Mouse (Mus musculus) heart, postnatal 10 days (tissue): ENCODE measurements around the gene Osbpl3. TPM values are rescaled to one million over a fixed set of nuclear protein-coding genes. Genes with fewer than 3 reads are reported as not detected.
A peak's percentile ranks its signal among the peaks of the same experiment; 100 is the strongest.

Source experiments
- DNase-seq, 2 experiments: peaks; one replicate each; pipeline ENCODE4 v3.0.0; 2021
- intact Hi-C: fragments of 180-260 bp; cut with DNase I; formaldehyde crosslinking; loops from one replicate; pipeline ENCODE4 v1.15.1; 2025
- total RNA-seq, 2 experiments: library from RNA; stranded (reverse); gene quantifications; 2 replicates each; pipeline ENCODE4 v1.2.3; 2021

The Osbpl3 gene
- total RNA-seq: 10 to 100 TPM; 31.8 to 33.0 TPM

DNA sequence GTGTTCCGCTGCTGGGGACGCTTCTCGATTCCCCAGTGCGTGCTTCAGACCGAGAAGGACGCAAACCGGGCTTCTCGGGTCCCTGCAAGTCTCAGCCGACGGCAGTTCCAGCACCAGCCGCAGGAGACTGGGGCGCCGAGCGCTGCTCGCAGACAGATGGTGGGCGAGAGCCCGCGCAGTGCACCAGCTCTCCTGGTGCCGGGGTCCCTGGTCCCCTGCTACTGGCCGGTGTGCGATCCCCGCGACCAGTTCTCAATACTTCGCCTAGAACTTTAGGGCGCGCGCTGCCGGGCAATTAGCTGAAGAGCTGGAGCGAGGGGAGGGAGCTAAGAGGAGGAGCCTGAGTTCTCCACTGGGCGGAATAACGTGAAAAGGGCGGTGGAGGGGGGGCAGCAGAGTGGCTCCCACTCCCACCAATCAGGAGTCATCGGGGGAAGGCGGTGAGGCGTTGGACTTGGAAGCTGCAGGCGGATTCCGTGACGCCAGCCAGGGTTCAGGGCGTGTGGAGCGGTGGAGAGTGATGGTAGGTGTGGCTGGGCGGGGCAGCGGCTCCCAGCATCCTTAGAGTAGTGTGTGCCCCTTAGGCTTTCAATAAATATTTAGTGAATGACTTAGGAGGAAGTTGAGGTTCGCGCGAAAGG lies at the start of gene Osbpl3:
TSS of gene Osbpl3 (minus strand) at position 373 of the 641 bp plus-strand sequence.
- peak; percentile 92 to 94 for DNase-seq
- intact Hi-C loops: loop anchor here (2.0 to 10.0 kb wide), 3 partner anchors 71 to 141 kb away; no protein-coding TSS in a partner anchor

- DNase-seq: no peak
- intact Hi-C loops: no loop called here
Observed at GRCm38 (mm10) chr6:50505531-50505930, 49.5 kb upstream of the Osbpl3 start.

DNA sequence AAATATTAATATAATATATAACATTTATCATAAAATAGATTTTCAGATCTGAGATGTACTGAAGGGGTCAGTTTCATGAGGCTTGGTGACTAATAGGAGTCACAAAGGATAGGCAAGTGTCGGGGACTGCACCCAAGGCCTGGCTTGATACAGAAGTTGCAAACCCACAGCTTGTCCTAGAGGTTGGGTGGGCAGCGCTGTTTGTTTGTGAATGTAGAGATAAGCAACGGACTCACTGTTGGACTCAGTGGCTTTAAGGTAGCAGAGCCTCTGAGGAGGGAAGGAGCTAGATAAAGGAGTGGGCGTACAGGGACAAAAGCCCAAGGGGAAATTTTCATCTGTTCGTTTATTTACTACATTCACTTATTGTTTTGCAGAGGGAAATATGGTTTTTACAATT lies 48.7 kb upstream of the Osbpl3 start:
- intact Hi-C loops: no loop called here
- no peak for DNase-seq

DNA sequence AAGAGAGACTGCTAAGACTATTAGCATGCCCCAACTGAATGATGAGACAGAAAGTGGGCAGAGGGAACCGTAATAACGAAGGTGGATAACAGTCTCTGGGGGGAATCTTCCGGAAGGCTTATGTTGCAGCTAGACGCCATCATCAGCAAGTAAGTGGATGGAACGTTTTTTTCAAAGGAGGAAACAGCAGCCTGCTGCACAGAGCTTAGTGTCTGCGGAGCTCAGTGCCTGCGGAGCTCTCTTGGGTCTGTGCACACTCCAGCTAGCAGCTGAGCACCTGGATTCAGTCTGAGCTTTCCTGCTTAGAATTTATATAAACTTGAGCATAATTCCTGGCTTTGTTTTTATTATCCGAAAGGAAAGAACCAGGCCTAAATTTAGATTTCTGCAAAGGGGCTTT lies 47.8 kb upstream of the Osbpl3 start:
- no peak for DNase-seq
- intact Hi-C loops: no loop called here

- intact Hi-C loops: no loop called here
- no peak for DNase-seq
Observed at GRCm38 (mm10) chr6:50503031-50503430, 47.0 kb upstream of the Osbpl3 start.

- DNase-seq: peak; percentile 68 to 72
- intact Hi-C loops: no loop called here
Observed at GRCm38 (mm10) chr6:50498346-50498745, 42.3 kb upstream of the Osbpl3 start.

DNA sequence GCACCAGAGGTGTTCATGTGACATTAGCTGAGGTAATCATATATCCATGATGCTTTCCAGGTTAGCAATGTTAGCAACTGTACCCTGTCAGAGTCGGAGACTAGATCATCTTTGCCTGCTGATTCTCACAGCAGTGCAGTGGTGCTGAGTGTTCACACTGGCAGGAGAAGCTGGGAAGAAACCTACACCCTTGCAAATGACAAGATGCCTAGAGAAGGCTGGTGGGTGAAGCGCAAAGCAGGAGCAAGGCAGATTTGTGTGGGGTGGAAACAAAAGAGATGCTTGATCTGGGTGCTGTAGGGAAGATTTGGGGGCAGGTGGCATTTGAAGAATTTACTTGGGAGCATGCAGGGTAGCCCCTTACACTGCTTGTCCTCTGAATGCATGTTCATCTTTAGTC lies 34.5 kb upstream of the Osbpl3 start:
- intact Hi-C loops: no loop called here
- DNase-seq: no peak

DNA sequence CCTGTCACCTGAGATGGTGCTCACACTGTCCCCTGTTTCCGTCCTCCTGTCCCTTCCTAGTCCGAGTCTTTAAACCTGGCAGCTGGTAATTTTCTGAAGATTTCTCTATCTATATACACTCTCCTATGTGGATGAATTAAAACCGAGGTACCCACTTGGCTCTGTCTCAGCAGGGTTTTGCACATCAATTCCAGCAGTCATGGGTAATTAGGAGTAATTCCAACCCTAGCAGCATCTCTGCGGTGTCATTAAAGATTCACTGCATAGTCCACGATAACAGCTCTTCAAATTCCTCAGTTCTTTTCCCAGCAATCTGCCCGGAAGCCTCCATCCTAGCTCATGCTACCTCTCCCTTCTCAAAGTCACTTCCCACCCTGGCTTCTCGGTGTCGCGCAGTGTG lies 33.4 kb upstream of the Osbpl3 start:
- intact Hi-C loops: no loop called here

GRCm38 (mm10) chr6:50486035-50486902 lies 30.3 kb upstream of the Osbpl3 start:
- intact Hi-C loops: no loop called here

More for the DNA sequence above, 33.4 kb upstream of the Osbpl3 start:
- no peak for DNase-seq

DNA sequence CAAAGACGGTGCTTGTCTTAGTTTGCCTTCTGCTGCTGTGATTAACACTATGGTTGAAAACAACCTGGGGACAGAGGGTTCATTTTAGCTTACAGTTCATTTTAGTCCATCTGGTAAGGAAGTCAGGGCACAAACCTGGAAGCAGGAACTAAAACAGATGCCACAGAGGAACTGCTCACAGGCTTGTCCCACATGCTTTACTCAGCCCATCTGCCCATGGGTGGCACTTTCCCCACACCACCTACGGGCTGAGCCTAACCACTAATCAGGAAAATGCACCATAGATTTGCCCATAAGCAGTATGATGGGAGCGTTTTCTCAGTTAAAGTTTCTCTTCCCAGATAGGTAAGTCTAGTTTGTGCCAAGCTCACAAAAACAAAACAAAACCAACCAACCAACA lies 27.4 kb upstream of the Osbpl3 start:
- no peak for DNase-seq
- intact Hi-C loops: no loop called here

More at GRCm38 (mm10) chr6:50486035-50486902, 30.3 kb upstream of the Osbpl3 start:
- no peak for DNase-seq

DNA sequence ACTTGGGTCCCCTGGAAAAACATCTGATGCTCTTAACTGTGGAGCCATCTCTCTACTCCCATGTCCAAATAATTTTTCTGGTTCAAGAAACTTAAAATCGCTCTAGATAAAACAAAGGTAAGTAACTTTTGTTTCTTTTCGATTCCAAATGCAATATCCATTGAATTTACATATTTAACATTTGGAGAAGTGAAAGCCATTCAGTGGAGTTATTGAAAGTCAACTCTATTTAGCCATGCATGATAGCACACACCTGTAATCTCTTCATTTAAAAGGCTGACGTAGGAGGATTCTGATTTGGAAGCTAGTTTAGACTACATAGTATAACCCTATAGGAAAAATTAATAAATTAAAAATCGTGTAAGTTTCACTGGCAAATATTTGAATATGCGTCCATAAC lies 25.5 kb upstream of the Osbpl3 start:
- intact Hi-C loops: no loop called here
- DNase-seq: no peak

GRCm38 (mm10) chr6:50466451-50466850 lies 10.4 kb upstream of the Osbpl3 start:
- no peak for DNase-seq
- intact Hi-C loops: no loop called here

DNA sequence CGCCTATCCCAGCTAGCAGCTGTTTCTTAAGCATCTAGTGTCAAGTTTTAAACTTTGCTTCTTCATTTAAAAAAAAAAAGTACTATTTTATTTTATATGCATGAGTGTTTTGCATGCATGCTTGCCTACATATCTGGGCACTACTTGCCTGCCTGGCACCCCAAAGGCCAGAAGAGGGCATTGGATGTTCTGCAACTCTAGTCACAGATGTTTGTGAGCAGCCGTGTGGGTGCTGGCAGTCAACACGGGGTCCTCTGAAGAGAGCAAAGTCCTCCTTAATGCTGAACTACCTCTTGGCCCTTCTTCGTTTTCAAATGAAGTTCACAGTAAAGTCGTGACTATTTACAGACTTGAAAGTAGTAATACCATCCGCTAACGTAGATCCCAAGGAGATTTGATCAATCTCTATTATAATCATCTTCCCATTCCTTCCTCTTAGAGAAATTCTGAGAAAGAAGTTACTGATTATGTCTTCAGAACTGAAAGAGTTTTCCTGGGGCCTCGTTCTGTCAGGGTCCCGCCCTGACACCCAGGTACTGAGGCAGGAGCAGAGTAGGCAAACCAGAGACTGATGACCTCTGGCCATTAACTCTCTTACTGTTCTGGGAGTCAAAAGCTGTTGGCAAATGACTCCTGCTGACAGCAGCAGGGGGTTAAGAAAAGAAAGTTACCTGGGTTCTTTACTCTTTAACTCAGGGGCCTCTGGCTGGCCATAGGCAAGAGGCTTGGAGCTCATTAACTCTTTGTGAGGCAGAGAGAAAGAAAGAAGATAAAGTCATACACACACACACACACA lies 8.9 kb upstream of the Osbpl3 start:
- no peak for DNase-seq
- intact Hi-C loops: no loop called here

DNA sequence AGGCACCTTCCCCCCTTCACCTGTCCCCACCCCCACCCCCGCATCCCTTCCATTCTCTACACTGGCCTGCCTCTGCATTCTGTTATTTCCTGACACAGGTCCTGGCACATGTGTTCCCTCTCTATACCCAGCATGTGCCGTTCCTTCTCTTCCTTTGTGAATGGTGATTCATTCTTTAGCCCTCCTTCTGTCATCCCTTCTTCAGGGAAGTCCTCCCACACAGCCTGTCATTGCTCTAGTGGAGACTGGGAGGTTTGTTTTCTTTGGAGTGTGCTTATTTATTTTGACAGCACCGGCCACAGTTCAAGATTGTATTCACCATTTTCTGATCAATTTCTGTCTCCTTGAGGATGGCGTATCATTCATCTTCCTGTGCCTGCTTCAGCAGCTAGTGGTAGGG lies 6.0 kb upstream of the Osbpl3 start:
- intact Hi-C loops: no loop called here
- DNase-seq: no peak

- intact Hi-C loops: no loop called here
- no peak for DNase-seq
Observed at GRCm38 (mm10) chr6:50461585-50461984, 5.6 kb upstream of the Osbpl3 start.

- DNase-seq: no peak
- intact Hi-C loops: no loop called here
Observed at GRCm38 (mm10) chr6:50460646-50461045, 4.6 kb upstream of the Osbpl3 start.

GRCm38 (mm10) chr6:50460246-50460645 lies 4.2 kb upstream of the Osbpl3 start:
- intact Hi-C loops: no loop called here
- DNase-seq: no peak

- no peak for DNase-seq
- intact Hi-C loops: loop anchor here (5.0 to 10.0 kb wide), 2 partner anchors 68 to 104 kb away; no protein-coding TSS in a partner anchor
Observed at GRCm38 (mm10) chr6:50459271-50459670, 3.3 kb upstream of the Osbpl3 start.

DNA sequence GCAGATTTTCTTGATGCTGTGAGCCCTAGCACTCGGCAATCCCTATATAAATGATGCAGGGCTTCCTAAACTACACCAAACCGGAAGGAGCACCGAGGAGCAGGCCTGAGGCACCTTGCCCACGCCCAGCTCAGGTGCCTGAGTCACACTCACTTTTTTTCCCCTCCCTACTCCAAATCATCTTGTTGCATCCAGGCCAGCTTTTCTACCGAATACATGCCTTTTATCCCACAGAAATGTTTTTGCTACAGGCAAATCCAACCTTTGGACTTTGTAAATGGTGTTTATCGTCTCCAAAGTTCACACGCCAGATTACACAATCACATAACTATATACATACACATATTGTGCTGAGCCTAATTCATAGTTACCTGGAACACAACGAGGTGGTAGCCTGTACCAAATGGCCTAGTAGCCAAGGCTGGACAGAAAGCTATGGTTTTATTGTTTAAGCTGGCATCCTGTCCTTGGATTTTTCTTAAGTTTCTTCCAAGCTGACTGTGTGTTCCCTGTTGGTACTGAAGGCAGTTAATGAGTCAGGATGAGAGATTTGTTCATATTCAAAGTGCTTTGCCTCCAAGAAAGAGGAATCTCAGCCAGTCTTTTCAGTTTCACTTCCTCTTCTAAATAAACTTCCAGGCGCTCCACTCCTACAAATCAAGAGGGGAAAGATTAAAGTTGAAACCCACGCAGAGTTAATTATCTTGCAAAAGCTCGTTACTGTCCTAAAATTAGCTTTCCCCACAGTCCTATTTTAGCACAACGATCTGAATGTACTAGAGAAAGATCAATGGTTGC lies 1.7 kb upstream of the Osbpl3 start:
- intact Hi-C loops: loop anchor here (5.0 to 10.0 kb wide), 2 partner anchors 70 to 103 kb away; no protein-coding TSS in a partner anchor
- DNase-seq: no peak

DNA sequence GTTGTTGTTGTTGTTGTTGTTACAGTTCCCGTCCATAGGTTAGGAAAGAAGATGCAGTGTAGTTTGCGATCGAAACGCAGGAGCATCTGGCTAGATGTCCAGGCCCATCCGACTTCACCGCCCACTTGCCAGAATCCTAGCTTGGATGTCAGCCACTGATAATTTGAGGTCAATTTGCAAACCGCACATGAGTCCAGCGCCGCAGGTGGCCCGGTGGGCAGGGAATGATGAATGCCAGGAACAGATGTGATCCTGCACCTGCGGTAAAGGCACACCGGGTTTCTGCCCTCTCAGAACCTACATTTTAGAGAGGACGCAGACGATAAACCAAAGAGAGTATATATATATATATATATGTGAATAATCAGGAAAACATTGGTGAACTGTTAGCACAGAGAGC lies 705 bp upstream of the Osbpl3 start:
- no peak for DNase-seq

More for the DNA sequence above, 705 bp upstream of the Osbpl3 start:
- intact Hi-C loops: loop anchor here (5.0 to 10.0 kb wide), 2 partner anchors 71 to 102 kb away; no protein-coding TSS in a partner anchor
